Mouse (Mus musculus) stomach, embryonic 14.5 days (tissue): ENCODE results near the gene Zfp13. TPM values are rescaled to one million over a fixed set of nuclear protein-coding genes. Genes with fewer than 3 reads are reported as not detected.

Experiments
- ATAC-seq: fragments of 200-750 bp; cut with Nextera tagmentation; 2 replicates; pipeline ENCODE4 v1.8.0; 2017; ENCODE audit warnings: low read depth, moderate TSS enrichment; ENCODE audit not compliant: insufficient number of reproducible peaks, insufficient read depth, low FRiP score
- H3K27ac ChIP-seq: fragments of 300-500 bp; sonication (generic); 2 replicates; pipeline ENCODE4 v1.5.1; 2014; ENCODE audit warnings: mild to moderate bottlenecking, low read length, moderate library complexity, mixed read lengths
- H3K27me3 ChIP-seq: fragments of 300-500 bp; sonication (generic); 2 replicates; pipeline ENCODE4 v1.6.1; 2014; ENCODE audit warnings: low read length, control low read depth, mixed read lengths; ENCODE audit not compliant: control insufficient read depth, insufficient read depth
- H3K36me3 ChIP-seq: fragments of 300-500 bp; sonication (generic); 2 replicates; pipeline ENCODE4 v1.6.1; 2014; ENCODE audit warnings: mild to moderate bottlenecking, control low read depth, low read length, moderate library complexity, mixed read lengths; ENCODE audit not compliant: control insufficient read depth, insufficient read depth
- H3K4me1 ChIP-seq: fragments of 300-500 bp; sonication (generic); 2 replicates; pipeline ENCODE4 v1.6.1; 2014; ENCODE audit warnings: low read length, control low read depth, mixed read lengths; ENCODE audit not compliant: control insufficient read depth, insufficient read depth
- H3K4me2 ChIP-seq: fragments of 300-500 bp; sonication (generic); replicated peaks from 2 replicates; pipeline ENCODE4 v1.6.1; 2014; ENCODE audit warnings: low read depth, low read length, control low read depth
- H3K4me3 ChIP-seq: fragments of 300-500 bp; sonication (generic); 2 replicates; pipeline ENCODE4 v1.5.1; 2014; ENCODE audit warnings: low read depth, low read length, control low read depth
- H3K9ac ChIP-seq: fragments of 300-500 bp; sonication (generic); replicated peaks from 2 replicates; pipeline ENCODE4 v1.6.1; 2014; ENCODE audit warnings: low read depth, mild to moderate bottlenecking, control low read depth, low read length, moderate library complexity, mixed read lengths
- H3K9me3 ChIP-seq: fragments of 300-500 bp; sonication (generic); 2 replicates; pipeline ENCODE4 v1.6.1; 2016; ENCODE audit warnings: low read depth, low read length, control low read depth; ENCODE audit not compliant: control insufficient read depth
- WGBS: fragments of 180-500 bp; shearing (Covaris S2); extraction: QIAGEN DNeasy Blood & Tissue Kit; methylation state at CpG from one replicate; pipeline ENCODE4 v1.1.7; 2014; 5-methylcytosine and 5-hydroxymethylcytosine counted together
- polyA plus RNA-seq: library from polyadenylated mRNA; unstranded; fragments of >200 nt; fragmentation: Nextera tagmentation; extraction: Ambion mirVana; gene quantifications from 2 replicates; pipeline ENCODE4 v1.2.1, GENCODE M21; 2014

Gene Zfp13
- polyA plus RNA-seq, 1 experiment from 2014 or later: 15.7 TPM

- H3K4me2 ChIP-seq: peak overlapping the region; percentile 75
- H3K9me3 ChIP-seq: no peaks in the 10 kb centered on the region
- peaks cover 7% of the 10 kb centered on the region; the same call in 1 of the 2 replicates for H3K4me1 ChIP-seq
- under 1% methylated on average over 15 of the region's 15 CpGs for WGBS
- peaks cover 6% of the 10 kb centered on the region; the same call in 1 of the 2 replicates for H3K36me3 ChIP-seq
- H3K9ac ChIP-seq: peak overlapping the region; percentile 51
- peak overlapping the region; percentile 66 for H3K27ac ChIP-seq
- H3K4me3 ChIP-seq: peak overlapping the region; percentile 47
- no peak for ATAC-seq
- no peaks in the 10 kb centered on the region for H3K27me3 ChIP-seq
Observed at GRCm38 (mm10) chr17:23550856-23551255, 48.4 kb downstream of the Zfp13 start.

GRCm38 (mm10) chr17:23550188-23550791 is 49.0 kb downstream of the Zfp13 start:
- Histone ChIP-seq H3K9me3 (no peaks in the 10 kb centered on the region), H3K9ac (peak overlapping the region; percentile 51), H3K4me1 (peaks cover 7% of the 10 kb centered on the region; the same call in 1 of the 2 replicates), H3K36me3 (peaks cover 3% of the 10 kb centered on the region; the same call in 1 of the 2 replicates), H3K4me3 (peak overlapping the region; percentile 47), H3K27me3 (no peaks in the 10 kb centered on the region), H3K27ac (peak overlapping the region; percentile 66), H3K4me2 (peak overlapping the region; percentile 75)
- peak; percentile 69 for ATAC-seq
- WGBS: 1% methylated on average over 22 of the region's 22 CpGs

- no peak for ATAC-seq
- no peaks in the 10 kb centered on the region for H3K9me3 ChIP-seq
- WGBS: 4% methylated on average over 9 of the region's 9 CpGs
- H3K27ac ChIP-seq: peak overlapping the region; percentile 15; the same call in 1 of the 2 replicates
- peak overlapping the region; percentile 75 for H3K4me2 ChIP-seq
- no peaks in the 10 kb centered on the region for H3K36me3 ChIP-seq
- peaks cover 7% of the 10 kb centered on the region; the same call in 1 of the 2 replicates for H3K4me1 ChIP-seq
- H3K9ac ChIP-seq: 0 out of 2 replicates have a peak overlapping the region, but pooled peaks have one; percentile 11
- H3K27me3 ChIP-seq: no peaks in the 10 kb centered on the region
- peak overlapping the region; percentile 47 for H3K4me3 ChIP-seq
Observed at GRCm38 (mm10) chr17:23549441-23549840, 49.8 kb downstream of the Zfp13 start.

- H3K36me3 ChIP-seq: no peaks in the 10 kb centered on the region
- WGBS: 1% methylated on average over 15 of the region's 15 CpGs
- no peak overlapping the region for H3K9ac ChIP-seq
- H3K4me3 ChIP-seq: peak overlapping the region; percentile 47
- H3K27ac ChIP-seq: no peak overlapping the region
- H3K9me3 ChIP-seq: no peaks in the 10 kb centered on the region
- peaks cover 7% of the 10 kb centered on the region; the same call in 1 of the 2 replicates for H3K4me1 ChIP-seq
- H3K27me3 ChIP-seq: no peaks in the 10 kb centered on the region
- peak overlapping the region; percentile 75 for H3K4me2 ChIP-seq
- peak; percentile 20; the same call in 1 of the 2 replicates for ATAC-seq
Observed at GRCm38 (mm10) chr17:23548615-23549014, 50.7 kb downstream of the Zfp13 start.

GRCm38 (mm10) chr17:23547681-23548443 is 51.4 kb downstream of the Zfp13 start:
- no peaks in the 10 kb centered on the region for H3K36me3 ChIP-seq
- WGBS: 53% methylated on average over 11 of the region's 11 CpGs
- no peaks in the 10 kb centered on the region for H3K9me3 ChIP-seq
- no peak overlapping the region for H3K9ac ChIP-seq
- H3K4me3 ChIP-seq: peak overlapping the region; percentile 74
- H3K4me1 ChIP-seq: peaks cover 7% of the 10 kb centered on the region; the same call in 1 of the 2 replicates
- peak overlapping the region; percentile 38; the same call in 1 of the 2 replicates for H3K4me2 ChIP-seq
- H3K27ac ChIP-seq: no peak overlapping the region
- no peak for ATAC-seq
- no peaks in the 10 kb centered on the region for H3K27me3 ChIP-seq

- Histone ChIP-seq H3K4me3 (peak overlapping the region; percentile 74), H3K9ac (peak overlapping the region; percentile 71), H3K4me1 (peaks cover 11% of the 10 kb centered on the region), H3K9me3 (no peaks in the 10 kb centered on the region), H3K36me3 (no peaks in the 10 kb centered on the region), H3K4me2 (peak overlapping the region; percentile 38), H3K27ac (peak overlapping the region; percentile 88), H3K27me3 (no peaks in the 10 kb centered on the region)
- under 1% methylated on average over 42 of the region's 42 CpGs for WGBS
- peak; percentile 53 for ATAC-seq
Observed at GRCm38 (mm10) chr17:23546702-23547505, 52.4 kb downstream of the Zfp13 start.

- Histone ChIP-seq H3K36me3 (no peaks in the 10 kb centered on the region), H3K9me3 (no peaks in the 10 kb centered on the region), H3K27me3 (no peaks in the 10 kb centered on the region), H3K4me2 (peak overlapping the region; percentile 38), H3K9ac (peak overlapping the region; percentile 71), H3K27ac (peak overlapping the region; percentile 88; the same call in 1 of the 2 replicates), H3K4me3 (peak overlapping the region; percentile 74), H3K4me1 (peaks cover 9% of the 10 kb centered on the region)
- under 1% methylated on average over 20 of the region's 20 CpGs for WGBS
- ATAC-seq: peak; percentile 19
Observed at GRCm38 (mm10) chr17:23546333-23546701, 53.0 kb downstream of the Zfp13 start.

- Histone ChIP-seq H3K9ac (no peak overlapping the region), H3K36me3 (no peaks in the 10 kb centered on the region), H3K9me3 (no peaks in the 10 kb centered on the region), H3K4me3 (peak overlapping the region; percentile 74; the same call in 1 of the 2 replicates), H3K27ac (no peak overlapping the region), H3K4me1 (peaks cover 4% of the 10 kb centered on the region; the same call in 1 of the 2 replicates), H3K27me3 (no peaks in the 10 kb centered on the region), H3K4me2 (peak overlapping the region; percentile 38)
- no peak for ATAC-seq
- 17% methylated on average over 6 of the region's 6 CpGs for WGBS
Observed at GRCm38 (mm10) chr17:23545841-23546240, 53.4 kb downstream of the Zfp13 start.
